Mouse (Mus musculus) embryonic fibroblast, embryonic 13.5 days (primary cell): ENCODE measurements around the gene Kcnip1.

ENCODE experiments used
- CTCF ChIP-seq: IDR thresholded peaks from 2 replicates; pipeline ENCODE4 v1.5.1; 2011; ENCODE audit warnings: mild to moderate bottlenecking, control low read depth, low read length, moderate library complexity, borderline replicate concordance; ENCODE audit not compliant: insufficient read depth
- POLR2A ChIP-seq: IDR thresholded peaks from 2 replicates; pipeline ENCODE4 v1.6.1; 2011; ENCODE audit warnings: low read depth, mild to moderate bottlenecking, control low read depth, low read length, moderate library complexity

DNA sequence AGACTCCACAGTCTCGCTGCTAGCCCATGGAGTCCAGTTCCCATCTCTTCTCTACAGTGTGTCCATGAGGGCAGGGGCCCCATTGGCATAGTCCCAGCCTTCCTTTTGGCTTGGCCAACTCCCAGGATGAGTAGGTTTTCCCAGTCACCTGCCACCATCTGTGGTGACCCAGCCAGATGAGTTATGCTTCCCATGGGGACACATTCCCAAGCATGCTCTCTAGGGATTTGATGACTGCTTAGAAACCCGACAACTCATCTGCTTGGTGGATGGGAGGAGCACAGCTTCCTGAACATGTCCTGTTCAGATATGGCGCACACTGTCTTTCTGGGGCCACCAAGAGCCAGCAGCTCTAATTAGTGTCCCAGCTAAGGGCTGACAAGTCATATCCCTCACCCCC, 252.8 kb downstream of the Kcnip1 start:
- TF ChIP-seq POLR2A = no peak
- TF ChIP-seq CTCF = no peak
